Mouse (Mus musculus) kidney, embryonic 15.5 days (tissue): ENCODE results near the gene Sorcs2. TPM values are rescaled to one million over a fixed set of nuclear protein-coding genes. Genes with fewer than 3 reads are reported as not detected.
"Not testable (repeated sequence)": the region's sequence is repeated elsewhere in the genome, so short reads cannot be mapped to it uniquely, and the experiment has no call there.

Experiments
- ATAC-seq: fragments of 200-750 bp; cut with Nextera tagmentation; replicated peaks from 2 replicates; pipeline ENCODE4 v1.8.0; 2017; ENCODE audit warnings: moderate TSS enrichment; ENCODE audit not compliant: low FRiP score
- H3K27ac ChIP-seq: fragments of 300-500 bp; sonication (generic); 2 replicates; pipeline ENCODE4 v1.5.1; 2015; ENCODE audit warnings: mild to moderate bottlenecking, inconsistent platforms
- H3K27me3 ChIP-seq: fragments of 300-500 bp; sonication (generic); 2 replicates; pipeline ENCODE4 v1.6.1; 2015; ENCODE audit warnings: inconsistent platforms
- H3K36me3 ChIP-seq: fragments of 300-500 bp; sonication (generic); 2 replicates; pipeline ENCODE4 v1.6.1; 2015; ENCODE audit warnings: inconsistent platforms
- H3K4me1 ChIP-seq: fragments of 300-500 bp; sonication (generic); 2 replicates; pipeline ENCODE4 v1.6.1; 2015; ENCODE audit warnings: inconsistent platforms
- H3K4me2 ChIP-seq: fragments of 300-500 bp; sonication (generic); 2 replicates; pipeline ENCODE4 v1.6.1; 2015; ENCODE audit warnings: moderate library complexity, mild to moderate bottlenecking, inconsistent platforms
- H3K4me3 ChIP-seq: fragments of 300-500 bp; sonication (generic); replicated peaks from 2 replicates; pipeline ENCODE4 v1.5.1; 2015; ENCODE audit warnings: mild to moderate bottlenecking, inconsistent platforms
- H3K9ac ChIP-seq: fragments of 300-500 bp; sonication (generic); 2 replicates; pipeline ENCODE4 v1.6.1; 2015; ENCODE audit warnings: mild to moderate bottlenecking, inconsistent platforms
- H3K9me3 ChIP-seq: fragments of 300-500 bp; sonication (generic); replicated peaks from 2 replicates; pipeline ENCODE4 v1.6.1; 2016; ENCODE audit warnings: inconsistent platforms
- WGBS: fragments of 180-500 bp; shearing (Covaris S2); methylation state at CpG from one replicate; pipeline ENCODE4 v1.1.7; 2015; ENCODE audit warnings: mixed read lengths; 5-methylcytosine and 5-hydroxymethylcytosine counted together
- polyA plus RNA-seq: library from polyadenylated mRNA; unstranded; fragments of >200 nt; fragmentation: Nextera tagmentation; extraction: Ambion mirVana; gene quantifications from 2 replicates; pipeline ENCODE4 v1.2.1, GENCODE M21; 2015

The Sorcs2 gene
- polyA plus RNA-seq, 1 experiment from 2014 or later = 12.9 TPM

- no peak overlapping the region for H3K27ac ChIP-seq
- ATAC-seq = no peak
- no peaks in the 10 kb centered on the region for H3K36me3 ChIP-seq
- no peak overlapping the region for H3K4me3 ChIP-seq
- no peak overlapping the region for H3K9ac ChIP-seq
- H3K9me3 ChIP-seq = no peaks in the 10 kb centered on the region
- H3K4me2 ChIP-seq = no peak overlapping the region
- no peaks in the 10 kb centered on the region for H3K27me3 ChIP-seq
- H3K4me1 ChIP-seq = peaks cover 18% of the 10 kb centered on the region
These were observed 24.8 kb upstream of the Sorcs2 start for GRCm38 (mm10) chr5:36422689-36423088.

- H3K27me3 ChIP-seq = no peaks in the 10 kb centered on the region
- H3K4me2 ChIP-seq = no peak overlapping the region
- WGBS = 81% methylated on average over 3 of the region's 3 CpGs
- no peak for ATAC-seq
- H3K36me3 ChIP-seq = no peaks in the 10 kb centered on the region
- H3K9me3 ChIP-seq = no peaks in the 10 kb centered on the region
- H3K4me1 ChIP-seq = peaks cover 1% of the 10 kb centered on the region; the same call in 1 of the 2 replicates
- no peak overlapping the region for H3K4me3 ChIP-seq
- no peak overlapping the region for H3K27ac ChIP-seq
- no peak overlapping the region for H3K9ac ChIP-seq
These were observed 21.9 kb upstream of the Sorcs2 start for GRCm38 (mm10) chr5:36419861-36420260.

- peaks cover 2% of the 10 kb centered on the region; the same call in 1 of the 2 replicates for H3K4me1 ChIP-seq
- H3K27ac ChIP-seq = 0 out of 2 replicates have a peak overlapping the region, but pooled peaks have one; percentile 24
- WGBS = 57% methylated on average over 6 of the region's 6 CpGs
- no peaks in the 10 kb centered on the region for H3K27me3 ChIP-seq
- H3K36me3 ChIP-seq = no peaks in the 10 kb centered on the region
- H3K9ac ChIP-seq = no peak overlapping the region
- ATAC-seq = no peak
- no peaks in the 10 kb centered on the region for H3K9me3 ChIP-seq
- H3K4me3 ChIP-seq = no peak overlapping the region
- H3K4me2 ChIP-seq = no peak overlapping the region
These were observed 16.9 kb upstream of the Sorcs2 start for GRCm38 (mm10) chr5:36414712-36415331.

GRCm38 (mm10) chr5:36398463-36399364 lies 775 bp upstream of the Sorcs2 start:
- H3K9ac ChIP-seq = no peak overlapping the region
- WGBS = 11% methylated on average over 18 of the region's 18 CpGs
- no peaks in the 10 kb centered on the region for H3K36me3 ChIP-seq
- H3K9me3 ChIP-seq = no peaks in the 10 kb centered on the region
- no peak overlapping the region for H3K4me3 ChIP-seq
- ATAC-seq = peak; percentile 31
- H3K4me1 ChIP-seq = peaks cover 40% of the 10 kb centered on the region
- peak overlapping the region; percentile 33 for H3K4me2 ChIP-seq
- peaks cover 18% of the 10 kb centered on the region for H3K27me3 ChIP-seq
- no peak overlapping the region for H3K27ac ChIP-seq

- under 1% methylated on average over 33 of the region's 36 CpGs for WGBS
- peaks cover 40% of the 10 kb centered on the region for H3K4me1 ChIP-seq
- no peaks in the 10 kb centered on the region for H3K9me3 ChIP-seq
- H3K4me2 ChIP-seq = peak overlapping the region; percentile 100
- 0 out of 2 replicates have a peak overlapping the region, but pooled peaks have one; percentile 41 for H3K27ac ChIP-seq
- peak overlapping the region; percentile 71 for H3K9ac ChIP-seq
- H3K4me3 ChIP-seq = peak overlapping the region; percentile 78
- ATAC-seq = peak; percentile 34; the same call in 1 of the 2 replicates
- H3K27me3 ChIP-seq = peaks cover 18% of the 10 kb centered on the region
- no peaks in the 10 kb centered on the region for H3K36me3 ChIP-seq
These were observed 567 bp downstream of the Sorcs2 start for GRCm38 (mm10) chr5:36397384-36397759.

- Histone ChIP-seq H3K4me1 (peaks cover 40% of the 10 kb centered on the region), H3K27ac (no peak overlapping the region), H3K27me3 (peaks cover 18% of the 10 kb centered on the region), H3K9me3 (no peaks in the 10 kb centered on the region), H3K9ac (peak overlapping the region; percentile 71), H3K4me2 (peak overlapping the region; percentile 100), H3K36me3 (no peaks in the 10 kb centered on the region), H3K4me3 (peak overlapping the region; percentile 78)
- 3% methylated on average over 18 of the region's 18 CpGs for WGBS
- ATAC-seq = no peak
These were observed 1.2 kb downstream of the Sorcs2 start for GRCm38 (mm10) chr5:36396491-36397383.

- WGBS = 69% methylated on average over 3 of the region's 3 CpGs
- Histone ChIP-seq H3K27me3 (peaks cover 13% of the 10 kb centered on the region), H3K36me3 (no peaks in the 10 kb centered on the region), H3K4me1 (peaks cover 40% of the 10 kb centered on the region), H3K4me2 (peak overlapping the region; percentile 100), H3K27ac (no peak overlapping the region), H3K9me3 (no peaks in the 10 kb centered on the region), H3K9ac (no peak overlapping the region), H3K4me3 (peak overlapping the region; percentile 78)
- ATAC-seq = no peak
These were observed 1.9 kb downstream of the Sorcs2 start for GRCm38 (mm10) chr5:36396011-36396410.

- 54% methylated on average over 11 of the region's 11 CpGs for WGBS
- no peak overlapping the region for H3K27ac ChIP-seq
- H3K27me3 ChIP-seq = peaks cover 4% of the 10 kb centered on the region
- H3K4me1 ChIP-seq = peaks cover 47% of the 10 kb centered on the region
- H3K9me3 ChIP-seq = no peaks in the 10 kb centered on the region
- H3K4me3 ChIP-seq = no peak overlapping the region
- no peaks in the 10 kb centered on the region for H3K36me3 ChIP-seq
- no peak overlapping the region for H3K9ac ChIP-seq
- ATAC-seq = no peak
- no peak overlapping the region for H3K4me2 ChIP-seq
These were observed 3.0 kb downstream of the Sorcs2 start for GRCm38 (mm10) chr5:36394840-36395515.

- Histone ChIP-seq H3K27me3 (no peaks in the 10 kb centered on the region; the same call in 1 of the 2 replicates), H3K4me2 (no peak overlapping the region), H3K4me3 (no peak overlapping the region), H3K27ac (no peak overlapping the region), H3K4me1 (peaks cover 34% of the 10 kb centered on the region), H3K9ac (no peak overlapping the region), H3K9me3 (no peaks in the 10 kb centered on the region), H3K36me3 (no peaks in the 10 kb centered on the region)
- WGBS = 88% methylated on average over 4 of the region's 4 CpGs
- ATAC-seq = no peak
These were observed 6.2 kb downstream of the Sorcs2 start for GRCm38 (mm10) chr5:36391751-36392150.

- H3K27ac ChIP-seq = not testable (repeated sequence)
These were observed 7.4 kb downstream of the Sorcs2 start for GRCm38 (mm10) chr5:36390591-36390927.

GRCm38 (mm10) chr5:36389731-36390590 lies 8.0 kb downstream of the Sorcs2 start:
- no peak overlapping the region for H3K27ac ChIP-seq
- H3K4me2 ChIP-seq = no peak overlapping the region
- WGBS = 75% methylated on average over 9 of the region's 9 CpGs

More at GRCm38 (mm10) chr5:36390591-36390927, 7.4 kb downstream of the Sorcs2 start:
- not testable (repeated sequence) for ATAC-seq, H3K27me3 ChIP-seq, H3K9me3 ChIP-seq, H3K36me3 ChIP-seq, H3K4me2 ChIP-seq, H3K9ac ChIP-seq, H3K4me3 ChIP-seq
- peaks cover 30% of the 10 kb centered on the region for H3K4me1 ChIP-seq

More at GRCm38 (mm10) chr5:36389731-36390590, 8.0 kb downstream of the Sorcs2 start:
- Histone ChIP-seq H3K4me1 (peaks cover 30% of the 10 kb centered on the region), H3K27me3 (no peaks in the 10 kb centered on the region), H3K9ac (no peak overlapping the region), H3K9me3 (no peaks in the 10 kb centered on the region), H3K36me3 (no peaks in the 10 kb centered on the region), H3K4me3 (no peak overlapping the region)
- ATAC-seq = no peak
